Mouse (Mus musculus): Measurements from ENCODE around the gene Ptpra. TPM values are rescaled to one million over a fixed set of nuclear protein-coding genes. Genes with fewer than 3 reads are reported as not detected.

Ptpra gene
- total and polyA plus RNA-seq, 3 experiments: 27.8 to 46.0 (median 44.0) TPM

DNA sequence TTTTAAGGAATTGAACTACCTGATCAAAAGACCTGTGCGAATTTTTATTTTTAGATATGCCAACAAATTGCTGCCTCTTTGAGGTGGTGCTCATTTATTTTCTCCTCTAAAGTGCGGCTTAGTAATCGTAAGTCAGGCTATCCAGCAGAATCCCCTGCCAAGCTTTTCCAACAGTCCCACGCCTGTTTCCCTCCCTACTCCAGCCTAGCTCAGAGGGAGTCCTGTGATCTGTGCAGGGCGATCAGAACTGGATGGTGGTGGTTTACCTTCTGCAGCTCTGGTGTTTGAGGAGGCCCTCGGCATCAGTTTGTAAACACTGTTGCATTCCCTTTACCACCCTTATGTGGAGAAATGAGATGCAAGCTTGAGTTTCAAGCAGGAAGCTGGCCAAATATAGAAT lies 3.3 kb downstream of the Ptpra start:
- no peaks in the 10 kb centered on the region for H3K27me3 ChIP-seq (ENCODE audit: control insufficient read depth, insufficient read depth, low read length)
- 23% methylated on average over 6 of the region's 6 CpGs for WGBS
- H3K36me3 ChIP-seq (ENCODE audit: control insufficient read depth, insufficient read depth, low read length): peaks cover 9% of the 10 kb centered on the region
- H3K9ac ChIP-seq (ENCODE audit: low read depth, low read length): peak overlapping the region; percentile 55; the same call in 1 of the 2 replicates
- peak in 1 of 2 experiments; percentile 29 for DNase-seq
- H3K79me2 ChIP-seq (replicated peaks; ENCODE audit: control insufficient read depth, insufficient read depth, low read length): peaks cover 2% of the 10 kb centered on the region
- intact Hi-C loops (cut with DNase I): loop anchor here (5.0 kb wide), 2 partner anchors 64 to 109 kb away; partner anchors contain the start of gene Mrps26
- H3K27ac ChIP-seq: peak overlapping the region; percentile 11; the same call in 1 of the 2 replicates
- H3K4me3 ChIP-seq: no peak overlapping the region
- TF ChIP-seq POLR2A (IDR thresholded peaks at IDR 0.05; ENCODE audit: insufficient read depth, low read depth, low read length): no peak
- no peak for TF ChIP-seq EP300 (IDR thresholded peaks at IDR 0.05; ENCODE audit: insufficient read depth, low read depth, low read length)
- no peak for TF ChIP-seq CTCF (IDR thresholded peaks at IDR 0.05)
- H3K4me1 ChIP-seq (ENCODE audit: control insufficient read depth, insufficient read depth, low read length): peaks cover 14% of the 10 kb centered on the region

DNA sequence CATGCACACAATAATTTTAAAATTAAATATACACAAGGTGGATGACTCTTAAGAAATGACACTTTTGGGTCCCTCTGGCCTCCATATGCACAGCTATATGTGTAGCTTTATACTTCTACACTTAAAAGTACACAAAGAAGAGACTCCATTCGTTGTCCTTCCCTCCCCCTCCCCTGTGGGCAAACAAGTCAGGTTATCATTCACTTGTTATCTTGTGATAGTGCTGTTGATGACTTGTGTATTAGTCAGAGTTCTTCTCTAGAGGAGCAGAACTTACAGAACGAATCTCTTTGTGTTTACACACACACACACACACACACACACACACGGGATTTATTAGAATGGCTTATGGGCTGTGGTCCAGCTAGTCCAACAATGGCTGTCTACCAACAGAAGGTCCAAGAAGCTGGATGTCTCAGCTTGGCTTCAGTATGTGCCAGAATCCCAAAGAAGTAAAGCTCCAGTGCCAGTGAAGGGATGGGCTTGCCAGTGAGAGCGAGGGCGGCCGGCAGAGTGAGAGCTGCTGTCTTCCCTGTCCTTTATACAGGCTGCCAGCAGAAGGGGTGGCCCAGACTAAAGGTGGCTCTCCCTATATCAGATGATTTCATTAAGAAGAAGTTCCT lies 4.8 kb downstream of the Ptpra start:
- H3K27ac ChIP-seq: no peak overlapping the region
- H3K36me3 ChIP-seq (ENCODE audit: control insufficient read depth, insufficient read depth, low read length): peaks cover 9% of the 10 kb centered on the region
- intact Hi-C loops (cut with DNase I): loop anchor here (5.0 kb wide), 2 partner anchors 62 to 107 kb away; partner anchors contain the start of gene Mrps26
- H3K4me3 ChIP-seq: no peak overlapping the region
- no peak for DNase-seq
- TF ChIP-seq CTCF (IDR thresholded peaks at IDR 0.05) (no peak), EP300 (IDR thresholded peaks at IDR 0.05; ENCODE audit: insufficient read depth, low read depth, low read length) (no peak), POLR2A (IDR thresholded peaks at IDR 0.05; ENCODE audit: insufficient read depth, low read depth, low read length) (no peak)
- peaks cover 3% of the 10 kb centered on the region for H3K79me2 ChIP-seq (replicated peaks; ENCODE audit: control insufficient read depth, insufficient read depth, low read length)
- 28% methylated on average over 6 of the region's 6 CpGs for WGBS
- H3K4me1 ChIP-seq (ENCODE audit: control insufficient read depth, insufficient read depth, low read length): peaks cover 12% of the 10 kb centered on the region
- no peak overlapping the region for H3K9ac ChIP-seq (ENCODE audit: low read depth, low read length)
- no peaks in the 10 kb centered on the region for H3K27me3 ChIP-seq (ENCODE audit: control insufficient read depth, insufficient read depth, low read length)

DNA sequence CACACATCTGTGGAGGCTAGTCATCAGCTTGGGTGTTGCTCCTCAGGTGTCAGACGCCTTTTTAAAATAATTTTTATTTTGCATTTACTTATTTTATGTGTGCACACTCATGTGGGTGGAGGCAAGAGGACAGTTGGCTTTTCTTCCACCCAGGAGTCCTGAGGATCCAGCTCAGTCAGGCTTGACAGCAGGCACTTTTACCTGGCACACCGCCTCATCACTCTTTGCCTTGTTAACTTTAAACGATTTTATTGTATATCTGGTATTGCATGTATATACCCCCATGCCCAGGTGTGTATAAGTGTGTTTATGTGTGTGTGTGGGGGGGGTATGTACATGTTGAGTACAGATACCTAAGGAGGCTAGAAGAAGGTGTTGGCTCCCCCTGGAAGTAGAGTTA lies 7.8 kb downstream of the Ptpra start:
- peaks cover 14% of the 10 kb centered on the region for H3K79me2 ChIP-seq (replicated peaks; ENCODE audit: control insufficient read depth, insufficient read depth, low read length)
- H3K4me1 ChIP-seq (ENCODE audit: control insufficient read depth, insufficient read depth, low read length): peaks cover 13% of the 10 kb centered on the region
- no peak for DNase-seq
- no peak overlapping the region for H3K9ac ChIP-seq (ENCODE audit: low read depth, low read length)
- peaks cover 9% of the 10 kb centered on the region for H3K36me3 ChIP-seq (ENCODE audit: control insufficient read depth, insufficient read depth, low read length)
- no peak overlapping the region for H3K4me3 ChIP-seq
- TF ChIP-seq CTCF (IDR thresholded peaks at IDR 0.05) (no peak), POLR2A (IDR thresholded peaks at IDR 0.05; ENCODE audit: insufficient read depth, low read depth, low read length) (no peak), EP300 (IDR thresholded peaks at IDR 0.05; ENCODE audit: insufficient read depth, low read depth, low read length) (no peak)
- no peaks in the 10 kb centered on the region for H3K27me3 ChIP-seq (ENCODE audit: control insufficient read depth, insufficient read depth, low read length)
- intact Hi-C loops (cut with DNase I): no loop called here
- H3K27ac ChIP-seq: no peak overlapping the region
- 83% methylated on average over 3 of the region's 3 CpGs for WGBS

DNA sequence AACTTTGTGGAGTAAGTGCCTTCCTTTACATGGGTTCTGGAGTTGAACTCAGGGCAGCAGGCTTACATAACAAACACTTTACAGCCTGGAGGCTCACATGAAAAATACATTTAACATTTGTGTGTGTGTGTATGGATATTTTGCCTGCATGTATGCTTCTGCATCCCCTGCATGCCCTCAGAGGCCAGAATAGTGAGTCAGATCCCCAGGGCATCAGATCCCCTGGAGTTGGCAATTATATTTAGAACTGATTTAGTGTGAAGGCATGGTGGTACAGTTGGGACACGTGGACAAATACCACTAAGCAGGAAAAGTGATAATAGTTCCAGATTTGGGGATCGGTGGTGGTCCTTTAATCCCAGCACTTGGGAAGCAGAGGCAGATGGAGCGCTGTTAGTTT lies 9.5 kb downstream of the Ptpra start:
- H3K27me3 ChIP-seq (ENCODE audit: control insufficient read depth, insufficient read depth, low read length): no peaks in the 10 kb centered on the region
- 62% methylated on average over 3 of the region's 3 CpGs for WGBS
- intact Hi-C loops (cut with DNase I): no loop called here

DNA sequence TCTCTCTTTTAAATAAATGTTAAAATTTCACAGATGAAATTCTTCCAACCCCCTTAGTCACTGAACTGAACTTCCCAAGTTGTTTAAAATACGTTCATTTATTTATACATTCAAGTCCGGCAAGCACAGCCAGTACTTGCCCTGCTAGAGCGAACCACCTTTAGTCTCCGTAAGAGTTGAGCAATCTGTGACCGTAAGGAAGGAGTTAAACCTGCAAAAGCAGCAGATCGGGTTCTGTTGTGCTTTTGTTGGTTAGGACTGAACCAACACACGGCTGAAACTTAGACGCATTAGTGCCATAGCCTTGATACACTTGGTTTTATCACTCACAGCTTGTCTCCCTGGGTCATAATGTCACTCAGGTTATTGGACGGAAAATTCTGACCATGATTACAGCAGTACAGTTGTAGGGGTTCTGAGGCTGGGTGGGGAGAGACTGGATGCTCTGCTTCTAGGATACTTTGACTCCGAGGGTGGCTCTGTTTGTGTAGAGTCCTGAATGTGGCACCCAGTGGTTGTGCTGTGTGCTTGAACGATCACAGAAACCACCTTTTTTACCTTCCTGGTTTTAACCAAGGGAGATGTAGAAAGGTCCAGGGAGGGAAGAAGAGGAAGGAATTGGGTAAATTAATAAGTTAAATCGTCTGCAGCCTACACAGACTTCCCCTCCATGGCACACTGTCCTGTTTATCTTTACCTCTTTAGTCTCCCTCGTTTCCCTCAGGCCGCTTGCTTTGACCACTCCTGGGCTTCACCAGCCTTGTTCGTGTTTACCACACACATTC lies 11.4 kb downstream of the Ptpra start:
- H3K4me3 ChIP-seq: no peak overlapping the region
- peaks cover 2% of the 10 kb centered on the region for H3K36me3 ChIP-seq (ENCODE audit: control insufficient read depth, insufficient read depth, low read length)
- 79% methylated on average over 15 of the region's 15 CpGs for WGBS
- peaks cover 19% of the 10 kb centered on the region for H3K79me2 ChIP-seq (replicated peaks; ENCODE audit: control insufficient read depth, insufficient read depth, low read length)
- H3K4me1 ChIP-seq (ENCODE audit: control insufficient read depth, insufficient read depth, low read length): peaks cover 5% of the 10 kb centered on the region
- DNase-seq: no peak
- TF ChIP-seq POLR2A (IDR thresholded peaks at IDR 0.05; ENCODE audit: insufficient read depth, low read depth, low read length) (no peak), EP300 (IDR thresholded peaks at IDR 0.05; ENCODE audit: insufficient read depth, low read depth, low read length) (no peak), CTCF (IDR thresholded peaks at IDR 0.05) (no peak)
- intact Hi-C loops (cut with DNase I): no loop called here
- no peak overlapping the region for H3K27ac ChIP-seq
- H3K9ac ChIP-seq (ENCODE audit: low read depth, low read length): no peak overlapping the region
- H3K27me3 ChIP-seq (ENCODE audit: control insufficient read depth, insufficient read depth, low read length): no peaks in the 10 kb centered on the region

More for the DNA sequence above, 9.5 kb downstream of the Ptpra start:
- no peak overlapping the region for H3K9ac ChIP-seq (ENCODE audit: low read depth, low read length)
- no peak overlapping the region for H3K4me3 ChIP-seq
- peaks cover 16% of the 10 kb centered on the region for H3K79me2 ChIP-seq (replicated peaks; ENCODE audit: control insufficient read depth, insufficient read depth, low read length)
- H3K27ac ChIP-seq: no peak overlapping the region
- H3K4me1 ChIP-seq (ENCODE audit: control insufficient read depth, insufficient read depth, low read length): peaks cover 8% of the 10 kb centered on the region
- DNase-seq: no peak
- TF ChIP-seq EP300 (IDR thresholded peaks at IDR 0.05; ENCODE audit: insufficient read depth, low read depth, low read length): no peak
- TF ChIP-seq POLR2A (IDR thresholded peaks at IDR 0.05; ENCODE audit: insufficient read depth, low read depth, low read length): no peak
- TF ChIP-seq CTCF (IDR thresholded peaks at IDR 0.05): no peak
- H3K36me3 ChIP-seq (ENCODE audit: control insufficient read depth, insufficient read depth, low read length): peaks cover 6% of the 10 kb centered on the region

DNA sequence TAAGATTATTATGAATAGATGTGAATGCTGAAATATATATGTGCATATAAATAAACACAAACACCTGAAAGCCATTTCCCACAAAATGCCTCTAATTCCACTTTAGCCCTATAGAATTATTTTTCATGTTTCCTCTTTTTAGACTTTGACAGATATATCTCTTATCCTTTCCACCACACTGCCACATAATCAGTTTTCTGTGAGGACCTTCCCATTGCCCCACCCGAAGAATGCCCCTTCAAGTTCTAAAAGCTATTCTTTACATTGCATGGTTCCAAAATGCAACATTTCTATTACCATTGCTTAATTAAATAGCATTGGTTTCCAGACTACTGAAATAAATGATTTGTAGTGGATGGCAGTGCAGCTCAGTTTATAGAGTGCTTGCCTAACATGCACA lies 16.4 kb downstream of the Ptpra start:
- Histone ChIP-seq H3K36me3 (ENCODE audit: control insufficient read depth, insufficient read depth, low read length) (0 out of 2 replicates have a peak, but pooled peaks cover 3% of the 10 kb centered on the region), H3K4me1 (ENCODE audit: control insufficient read depth, insufficient read depth, low read length) (peaks cover 3% of the 10 kb centered on the region), H3K27me3 (ENCODE audit: control insufficient read depth, insufficient read depth, low read length) (no peaks in the 10 kb centered on the region), H3K79me2 (replicated peaks; ENCODE audit: control insufficient read depth, insufficient read depth, low read length) (peaks cover 13% of the 10 kb centered on the region), H3K9ac (ENCODE audit: low read depth, low read length) (no peak overlapping the region), H3K27ac (no peak overlapping the region), H3K4me3 (no peak overlapping the region)
- intact Hi-C loops (cut with DNase I): no loop called here
- 87% methylated on average over 1 of the region's 1 CpGs for whole genome bisulfite sequencing
- DNase-seq: no peak
- TF ChIP-seq POLR2A (IDR thresholded peaks at IDR 0.05; ENCODE audit: insufficient read depth, low read depth, low read length): no peak
- TF ChIP-seq CTCF (IDR thresholded peaks at IDR 0.05): no peak
- TF ChIP-seq EP300 (IDR thresholded peaks at IDR 0.05; ENCODE audit: insufficient read depth, low read depth, low read length): no peak
